Mouse (Mus musculus): ENCODE results near the gene Hoxa3. TPM values are rescaled to one million over a fixed set of nuclear protein-coding genes. Genes with fewer than 3 reads are reported as not detected.

The Hoxa3 gene
- total and polyA plus RNA-seq, 3 experiments = 0.08 to 0.38 (median 0.34) TPM

DNA sequence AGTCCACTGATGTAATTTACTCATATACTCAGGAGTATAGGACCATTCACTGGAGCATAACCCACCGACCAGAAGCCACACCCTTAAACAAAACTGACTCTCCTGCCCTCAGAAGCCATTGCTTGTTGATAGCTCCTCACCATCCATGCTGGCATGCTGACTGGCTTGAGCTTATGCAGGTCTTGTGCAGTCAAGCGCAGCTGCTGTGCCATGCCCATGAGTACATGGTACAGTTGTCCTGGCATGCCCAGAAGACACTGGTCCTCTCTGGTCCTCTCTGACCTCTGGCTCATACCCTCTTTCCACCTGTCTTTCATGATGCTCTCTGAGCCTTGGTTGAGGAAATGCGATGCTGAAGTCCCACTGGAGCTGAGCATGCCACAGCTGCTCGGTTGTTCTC is 89.5 kb downstream of the Hoxa3 start:
- H3K4me1 ChIP-seq (ENCODE audit: control insufficient read depth in 1 of 2, insufficient read depth in 2 of 2) = no peaks in the 10 kb centered on the region
- no peak overlapping the region for H3K4me3 ChIP-seq (replicated peaks in 1 of 3; ENCODE audit: low read depth in 2 of 3, low read length in 2 of 3, poor library complexity in 1 of 3)
- in situ Hi-C loops (cut with MboI; ENCODE audit: low pct_ligation_motif_present, low pct_unique_long_range_greater_than_20kb, low sequenced_read_pairs) (no loop called here), dilution Hi-C loops (cut with MboI; ENCODE audit: extremely low pct_ligation_motif_present, extremely low pct_unique_long_range_greater_than_20kb, low sequenced_read_pairs) (no loop called here)
- no peak overlapping the region for H3K4me2 ChIP-seq (ENCODE audit: insufficient read depth, low read depth, poor library complexity, severe bottlenecking)
- no peak overlapping the region for H3K27ac ChIP-seq (ENCODE audit: insufficient read depth, low read depth)
- H3K27me3 ChIP-seq (replicated peaks) = no peaks in the 10 kb centered on the region
- no peaks in the 10 kb centered on the region for H3K79me2 ChIP-seq (replicated peaks; ENCODE audit: control insufficient read depth, extremely low read depth, insufficient read depth, poor library complexity, severe bottlenecking)
- no peak overlapping the region for H3K9ac ChIP-seq (ENCODE audit: insufficient read depth, low read depth)
- no peak for DNase-seq (ENCODE audit: extremely low read depth)
- H3K36me3 ChIP-seq (replicated peaks in 1 of 2; ENCODE audit: control insufficient read depth in 1 of 2, insufficient read depth in 1 of 2, low read length in 1 of 2) = no peaks in the 10 kb centered on the region
- TF ChIP-seq USF2 (conservative IDR thresholded peaks at IDR 0.05; ENCODE audit: low read depth, low read length) = no peak
- no peak for TF ChIP-seq CHD1 (IDR thresholded peaks at IDR 0.05; ENCODE audit: low read depth, low read length)
- no peak for TF ChIP-seq RCOR1 (conservative IDR thresholded peaks at IDR 0.05; ENCODE audit: low read depth, low read length)
- TF ChIP-seq ETS1 (conservative IDR thresholded peaks at IDR 0.05; ENCODE audit: low read depth, low read length) = no peak
- TF ChIP-seq GABPA (IDR thresholded peaks at IDR 0.05; ENCODE audit: insufficient replicate concordance, low read depth, low read length) = no peak
- no peak for TF ChIP-seq MAZ (IDR thresholded peaks at IDR 0.05; ENCODE audit: low read depth, low read length)
- TF ChIP-seq JUND (conservative IDR thresholded peaks at IDR 0.05; ENCODE audit: low read depth, low read length) = no peak
- no peak for TF ChIP-seq ZKSCAN1 (IDR thresholded peaks at IDR 0.05; ENCODE audit: borderline replicate concordance, low read depth, low read length)
- no peak for TF ChIP-seq MYC (IDR thresholded peaks at IDR 0.05; ENCODE audit: low read depth, low read length)
- peaks cover 6% of the 10 kb centered on the region for H3K9me3 ChIP-seq (replicated peaks; ENCODE audit: low read length)

DNA sequence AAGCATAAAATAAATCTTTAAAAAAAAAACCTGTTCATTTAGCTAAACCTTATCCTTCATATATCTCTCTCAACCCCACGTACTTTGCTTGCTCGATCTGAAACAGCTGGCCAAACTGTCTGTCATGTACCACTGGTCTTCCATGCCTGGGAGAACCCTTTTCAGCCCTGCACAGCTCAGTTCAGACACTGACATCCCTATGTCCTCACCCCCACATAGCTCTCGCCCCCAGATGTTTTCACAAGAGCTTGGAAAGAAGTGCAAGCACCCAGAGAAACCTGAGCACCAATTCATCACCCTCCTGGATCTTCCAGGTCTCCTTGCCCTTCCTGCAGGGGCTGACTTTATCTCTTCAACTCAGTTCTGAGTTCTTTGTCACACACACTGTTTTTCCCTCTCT is 92.0 kb downstream of the Hoxa3 start:
- dilution Hi-C loops (cut with MboI; ENCODE audit: extremely low pct_ligation_motif_present, extremely low pct_unique_long_range_greater_than_20kb, low sequenced_read_pairs) = no loop called here
- Histone ChIP-seq H3K4me2 (ENCODE audit: insufficient read depth, low read depth, poor library complexity, severe bottlenecking) (no peak overlapping the region), H3K9ac (ENCODE audit: insufficient read depth, low read depth) (no peak overlapping the region), H3K27me3 (replicated peaks) (no peaks in the 10 kb centered on the region), H3K9me3 (replicated peaks; ENCODE audit: low read length) (no peaks in the 10 kb centered on the region), H3K4me3 (replicated peaks in 1 of 3; ENCODE audit: low read depth in 2 of 3, low read length in 2 of 3, poor library complexity in 1 of 3) (no peak overlapping the region), H3K79me2 (replicated peaks; ENCODE audit: control insufficient read depth, extremely low read depth, insufficient read depth, poor library complexity, severe bottlenecking) (no peaks in the 10 kb centered on the region), H3K36me3 (replicated peaks in 1 of 2; ENCODE audit: control insufficient read depth in 1 of 2, insufficient read depth in 1 of 2, low read length in 1 of 2) (no peaks in the 10 kb centered on the region), H3K27ac (ENCODE audit: insufficient read depth, low read depth) (no peak overlapping the region), H3K4me1 (ENCODE audit: control insufficient read depth in 1 of 2, insufficient read depth in 2 of 2) (peaks cover 8 to 10% of the 10 kb centered on the region in 2 experiments)
- no peak for DNase-seq (ENCODE audit: extremely low read depth)
- TF ChIP-seq E2F4 (IDR thresholded peaks at IDR 0.05; ENCODE audit: insufficient replicate concordance, low read depth, low read length) (no peak), ZC3H11A (IDR thresholded peaks at IDR 0.05; ENCODE audit: low read depth, low read length) (no peak), SMC3 (IDR thresholded peaks at IDR 0.05; ENCODE audit: low read depth, low read length) (no peak), JUN (IDR thresholded peaks at IDR 0.05; ENCODE audit: insufficient read depth, low read depth, low read length) (no peak), POLR2A (IDR thresholded peaks at IDR 0.05; ENCODE audit: low read depth, low read length) (no peak), RAD21 (IDR thresholded peaks at IDR 0.05; ENCODE audit: low read depth, low read length) (no peak), PAX5 (IDR thresholded peaks at IDR 0.05; ENCODE audit: low read length) (no peak), MEF2A (IDR thresholded peaks at IDR 0.05; ENCODE audit: borderline replicate concordance, low read depth, low read length) (no peak), TCF12 (IDR thresholded peaks at IDR 0.05; ENCODE audit: low read depth, low read length) (no peak), USF1 (IDR thresholded peaks at IDR 0.05; ENCODE audit: low read depth, low read length) (no peak), ELF1 (IDR thresholded peaks at IDR 0.05; ENCODE audit: low read depth, low read length) (no peak), HCFC1 (IDR thresholded peaks at IDR 0.05; ENCODE audit: low read depth, low read length) (no peak), ZKSCAN1 (IDR thresholded peaks at IDR 0.05; ENCODE audit: borderline replicate concordance, low read depth, low read length) (no peak), POLR2AphosphoS2 (IDR thresholded peaks at IDR 0.05; ENCODE audit: low read depth, low read length) (no peak), MXI1 (IDR thresholded peaks at IDR 0.05; ENCODE audit: low read depth, low read length) (no peak), BHLHE40 (IDR thresholded peaks at IDR 0.05; ENCODE audit: low read depth, low read length) (no peak), MYC (IDR thresholded peaks at IDR 0.05; ENCODE audit: low read depth, low read length) (no peak)
- in situ Hi-C loops (cut with MboI; ENCODE audit: low pct_ligation_motif_present, low pct_unique_long_range_greater_than_20kb, low sequenced_read_pairs) = no loop called here

Data from CH12.LX (cell line).